Mouse (Mus musculus) urinary bladder, adult 18-20 months (tissue): ENCODE measurements around the gene Thada.

Experiments
- DNase-seq, 2 experiments: peaks; one replicate each; pipeline ENCODE4 v3.0.0; 2022; ENCODE audit warnings: low spot score in 2 of 2, mixed read lengths in 2 of 2

The Thada gene

GRCm38 (mm10) chr17:84370385-84370784 is 95.6 kb downstream of the Thada start:
- DNase-seq: no peak

DNA sequence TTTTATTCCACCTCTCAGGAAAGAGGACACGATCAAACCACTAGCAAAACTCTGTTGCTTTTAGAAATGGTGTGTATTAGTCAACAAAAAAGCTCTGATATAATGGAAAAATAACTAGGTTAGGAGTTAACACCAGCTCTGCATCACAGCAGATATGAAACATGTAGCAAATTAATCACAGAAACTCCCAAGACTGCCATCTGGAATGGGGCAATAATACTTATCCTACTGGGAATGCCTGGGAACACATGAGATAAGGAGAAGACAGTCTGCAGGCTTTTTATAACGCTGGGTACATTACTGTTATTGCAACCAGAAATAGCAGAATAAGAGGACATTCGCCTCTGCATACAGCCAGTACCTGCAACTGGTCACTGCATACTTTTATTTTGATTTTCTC is 96.2 kb downstream of the Thada start:
- no peak for DNase-seq

DNA sequence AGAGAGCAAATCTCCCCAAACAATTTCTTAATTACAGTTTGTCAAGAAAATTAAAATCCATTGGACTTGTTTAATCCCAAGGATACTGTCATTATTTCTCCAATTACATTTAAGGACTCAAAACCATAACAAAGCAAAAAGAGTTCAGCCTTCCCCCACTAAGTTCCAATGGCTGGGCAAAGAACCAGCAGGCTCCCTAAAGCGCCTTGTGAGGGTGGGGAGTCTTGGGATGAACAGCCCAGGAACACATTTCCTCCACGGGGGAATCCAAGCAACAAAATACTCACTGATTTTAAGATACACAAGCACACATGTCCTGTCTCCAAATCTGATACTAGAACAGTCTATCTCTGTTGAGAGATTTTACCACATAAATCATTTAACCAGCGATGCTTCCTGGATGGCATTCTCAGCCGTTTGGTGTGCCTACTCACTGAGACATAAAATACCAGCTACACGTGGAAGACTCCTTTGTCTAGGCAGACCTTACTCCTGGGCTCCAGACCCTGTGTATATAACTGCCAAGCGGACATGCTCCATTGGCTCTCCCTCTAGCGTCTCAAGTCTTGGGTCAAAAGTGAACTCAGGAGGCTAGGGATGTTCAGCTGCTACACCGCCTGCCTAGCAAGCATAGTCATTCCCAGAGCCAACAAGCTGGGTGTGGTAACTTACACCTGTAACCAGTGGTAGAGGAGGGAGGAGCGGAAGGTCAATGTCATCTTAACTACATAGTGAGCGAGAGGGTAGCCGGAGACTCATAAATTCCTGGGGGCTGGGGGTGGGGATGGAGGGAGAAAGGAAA is 97.6 kb downstream of the Thada start:
- DNase-seq: peak in 1 of 2 experiments; percentile 37

GRCm38 (mm10) chr17:84367663-84368062 is 98.3 kb downstream of the Thada start:
- DNase-seq: peak in 1 of 2 experiments; percentile 42

DNA sequence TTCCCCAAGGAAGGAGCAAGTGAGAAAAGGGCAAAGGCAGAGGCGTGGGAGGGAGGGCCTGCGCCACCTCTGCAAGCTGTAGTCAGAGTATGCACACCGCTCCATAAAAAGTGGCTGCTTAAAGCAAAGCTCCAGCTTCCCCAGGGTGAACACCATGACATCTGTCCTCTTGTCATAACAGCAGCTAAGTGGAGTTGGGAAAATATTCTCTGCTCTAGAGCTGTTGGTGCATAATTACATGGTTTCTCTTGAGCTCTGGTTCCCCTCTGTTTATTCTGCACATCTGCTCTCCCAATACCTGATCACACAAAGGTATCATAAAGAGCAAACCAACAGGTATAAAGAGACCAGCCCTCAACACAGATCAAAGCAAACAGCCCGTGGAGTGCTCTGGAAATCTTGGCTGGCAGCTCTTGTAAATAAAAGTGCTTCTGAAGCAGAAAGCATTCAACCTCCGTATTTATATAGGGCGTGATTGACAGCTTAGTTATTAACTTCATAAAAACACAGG is 100.2 kb downstream of the Thada start:
- DNase-seq: no peak

- no peak for DNase-seq
Measured at GRCm38 (mm10) chr17:84365006-84365716, 100.8 kb downstream of the Thada start.

DNA sequence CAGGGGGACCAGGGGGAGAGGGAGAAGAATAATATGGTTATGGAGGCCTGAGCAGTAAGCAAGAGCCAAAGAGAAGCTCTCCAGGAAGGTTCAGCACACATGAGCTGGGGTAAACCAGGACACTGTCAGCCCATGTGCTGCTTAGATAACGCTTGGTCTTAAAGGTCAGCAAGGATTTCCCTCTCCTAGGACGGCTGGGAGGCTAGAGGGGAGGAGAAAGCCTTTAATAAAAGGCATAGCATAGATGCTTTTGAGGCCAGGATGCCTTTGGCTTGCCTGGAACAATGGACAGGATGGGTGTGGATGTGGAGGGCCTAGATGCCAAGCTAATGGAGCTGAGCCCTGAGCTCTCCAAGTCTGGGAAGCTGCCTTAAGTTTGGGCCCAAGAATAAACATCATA is 102.6 kb downstream of the Thada start:
- DNase-seq: no peak

DNA sequence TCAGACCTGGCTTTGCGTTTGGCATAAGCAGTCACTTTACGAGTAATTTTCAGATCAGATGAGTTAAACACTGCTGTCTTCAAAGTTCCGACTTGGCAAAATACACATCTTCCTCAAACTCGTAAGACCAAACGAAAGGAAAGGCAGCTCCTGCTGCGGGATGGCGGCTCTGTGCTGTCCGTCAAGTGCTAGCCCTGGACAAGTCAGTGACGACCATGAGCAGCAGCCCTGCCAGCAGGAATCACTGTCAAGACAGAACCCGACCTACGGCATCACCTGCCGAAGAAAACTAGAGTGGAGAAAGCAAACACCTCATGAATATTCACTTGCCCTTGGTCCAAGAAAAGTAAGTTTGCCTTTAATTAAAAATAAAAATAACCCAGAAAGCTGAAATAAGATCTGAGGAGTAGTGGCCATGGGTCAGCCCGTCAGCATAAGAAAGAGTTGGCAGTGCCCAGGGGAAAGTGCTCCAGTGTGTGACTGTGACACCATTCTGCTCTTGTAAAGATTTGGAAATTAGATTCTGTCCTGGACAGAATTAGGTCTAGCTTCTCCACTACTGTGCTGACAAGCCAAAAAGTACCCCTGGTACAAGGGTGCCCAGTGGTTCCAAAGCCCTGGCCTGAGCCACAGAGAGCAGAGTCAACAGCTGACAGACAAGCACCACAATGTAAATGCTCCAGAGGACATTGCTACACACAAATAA is 103.3 kb downstream of the Thada start:
- DNase-seq: no peak

- no peak for DNase-seq
Measured at GRCm38 (mm10) chr17:84361006-84361405, 105.0 kb downstream of the Thada start.

DNA sequence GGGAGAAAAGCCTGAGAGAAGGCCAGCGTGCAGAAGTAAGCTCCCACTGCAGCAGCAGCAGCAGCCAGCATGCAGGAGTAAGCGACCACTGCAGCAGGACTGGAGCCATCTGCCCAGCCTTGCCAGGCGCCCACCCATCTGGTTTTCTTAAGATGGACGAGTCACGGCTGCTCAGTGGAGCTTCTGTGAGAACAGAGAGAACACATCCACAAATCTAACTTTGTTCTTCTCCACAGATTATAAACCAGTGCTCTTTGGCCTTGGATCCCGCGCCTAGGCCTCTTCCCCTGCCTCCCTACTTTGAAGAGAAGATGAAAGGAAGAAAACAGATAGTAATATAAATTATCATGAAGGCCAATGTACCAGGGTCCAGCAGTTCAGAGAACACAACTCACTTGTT is 106.2 kb downstream of the Thada start:
- no peak for DNase-seq

GRCm38 (mm10) chr17:84358951-84359644 is 106.9 kb downstream of the Thada start:
- DNase-seq: no peak

GRCm38 (mm10) chr17:84357776-84358175 is 108.2 kb downstream of the Thada start:
- no peak for DNase-seq

- DNase-seq: no peak
Measured at GRCm38 (mm10) chr17:84356056-84356887, 109.7 kb downstream of the Thada start.

DNA sequence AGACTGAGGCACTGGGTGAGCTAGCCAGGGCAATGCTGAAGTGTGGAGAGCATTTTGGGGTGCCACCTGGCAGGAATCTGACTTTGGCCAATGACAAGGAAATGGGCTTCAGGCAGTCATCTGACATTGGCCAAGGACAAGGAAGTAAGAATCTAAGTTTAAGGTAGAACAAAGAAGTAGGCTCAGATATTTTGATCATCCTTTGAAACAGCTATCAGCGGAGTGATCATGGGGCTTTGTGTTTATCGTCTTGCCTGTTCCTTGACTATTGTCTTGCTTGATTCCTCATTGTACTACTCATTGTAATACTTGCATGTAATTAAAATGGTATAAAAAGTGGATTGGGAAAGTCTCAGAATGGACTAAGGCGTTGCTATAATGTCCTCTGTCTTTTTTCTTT is 111.0 kb downstream of the Thada start:
- no peak for DNase-seq

DNA sequence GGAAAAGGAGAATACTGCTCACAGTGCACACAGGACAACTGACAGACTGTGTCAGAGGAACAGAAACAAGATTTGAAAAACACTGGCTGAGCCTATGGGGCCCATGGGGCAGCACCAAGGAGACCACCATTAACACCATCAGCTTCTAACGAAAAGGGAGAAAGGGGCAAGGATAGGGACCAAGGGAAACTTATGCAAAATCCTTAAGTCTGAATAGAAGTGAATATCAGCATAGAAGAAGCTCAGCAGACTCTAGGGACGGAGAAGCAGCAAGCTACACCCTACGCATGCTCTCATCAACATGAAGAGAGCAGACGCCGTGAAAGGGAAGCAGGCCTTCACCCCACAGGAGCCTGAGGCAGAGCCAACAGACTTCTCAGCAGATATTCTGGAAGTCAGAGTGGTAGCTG is 112.1 kb downstream of the Thada start:
- DNase-seq: no peak

GRCm38 (mm10) chr17:84353224-84353901 is 112.6 kb downstream of the Thada start:
- no peak for DNase-seq

GRCm38 (mm10) chr17:84352790-84353154 is 113.2 kb downstream of the Thada start:
- no peak for DNase-seq

GRCm38 (mm10) chr17:84351912-84352789 is 113.9 kb downstream of the Thada start:
- no peak for DNase-seq

- DNase-seq: no peak
Measured at GRCm38 (mm10) chr17:84351276-84351675, 114.7 kb downstream of the Thada start.
